8 mouse cellular contexts compared by ENCODE assay signal in genomic region chr6:25808806-25809495, GRCm38 (mm10). TPM values are rescaled to one million over a fixed set of nuclear protein-coding genes. Genes with fewer than 3 reads are reported as not detected.
DNase-seq lines count a peak whose midpoint lies in the region; ATAC-seq lines count a peak whose summit lies in the region.

Gene Pot1a, minus strand, starts transcription at chr6:25809246.

- peak within 1 kb of the TSS; percentile 76 for H3K4me2 ChIP-seq in hindbrain, embryonic 16.5 days (ENCODE audit: low read length)

- no peaks in the 10 kb centered on the region for H3K36me3 ChIP-seq in hindbrain, embryonic 16.5 days (ENCODE audit: control insufficient read depth, insufficient read depth, low read length)
- H3K36me3 ChIP-seq in macrophage (ENCODE audit: inconsistent target) = no peaks in the 10 kb centered on the region

- H3K4me3 ChIP-seq in hindbrain, embryonic 16.5 days (ENCODE audit: low read length) = peak within 1 kb of the TSS; percentile 72
- H3K4me3 ChIP-seq in macrophage (ENCODE audit: inconsistent target) = peak within 1 kb of the TSS; percentile 87

- peak within 1 kb of the TSS; percentile 72 for H3K9ac ChIP-seq in hindbrain, embryonic 16.5 days (ENCODE audit: low read depth, low read length)

- no peaks in the 10 kb centered on the region for H3K27me3 ChIP-seq in hindbrain, embryonic 16.5 days (replicated peaks; ENCODE audit: control insufficient read depth, insufficient read depth, low read length)

- peak within 1 kb of the TSS; percentile 89 for H3K27ac ChIP-seq in hindbrain, embryonic 16.5 days (ENCODE audit: low read depth, low read length)
- peak within 1 kb of the TSS; percentile 66 for H3K27ac ChIP-seq in macrophage

- H3K9me3 ChIP-seq in hindbrain, embryonic 16.5 days (ENCODE audit: control insufficient read depth, low read length) = no peaks in the 10 kb centered on the region

- peak; percentile 93 for DNase-seq in WW6 (ENCODE audit: low read depth, low spot score)
- DNase-seq in cerebellum, postnatal 4 days (ENCODE audit: low spot score in 2 of 2) = peak; percentile 87 to 95
- peak; percentile 96 for DNase-seq in gastrocnemius, adult 18-20 months (ENCODE audit: low spot score)
- DNase-seq in left cerebral cortex, adult 18-20 months (ENCODE audit: low spot score in 2 of 2) = peak; percentile 97 to 98
- DNase-seq in right cerebral cortex, adult 18-20 months = peak; percentile 96
- DNase-seq in urinary bladder, postnatal 10 days (ENCODE audit: low spot score) = peak; percentile 80

- under 1% methylated on average over 34 of the region's 34 CpGs for WGBS in hindbrain, embryonic 16.5 days
- 2% methylated on average over 33 of the region's 34 CpGs for WGBS in macrophage (ENCODE audit: missing documents)

- peak; percentile 100 for ATAC-seq in hindbrain, embryonic 16.5 days

- H3K4me1 ChIP-seq in hindbrain, embryonic 16.5 days (ENCODE audit: control insufficient read depth, insufficient read depth, low read depth, low read length) = peaks cover 5% of the 10 kb centered on the region; the same call in 1 of the 2 replicates

- H3K79me2 ChIP-seq in macrophage (ENCODE audit: inconsistent target) = peaks cover 32% of the 10 kb centered on the region

RNA-seq across cellular contexts. Expression of gene Pot1a, which starts in this region (rescaled TPM):
- 1 to 10 TPM; 7.3 to 7.7 TPM for total RNA-seq in gastrocnemius, adult 18-20 months (2021)
- 27.5 and 28.9 TPM in 2 replicates for polyA plus RNA-seq in hindbrain, embryonic 16.5 days (2015; fragmentation: Nextera tagmentation; extraction: Ambion mirVana)
- total RNA-seq in left cerebral cortex, adult 18-20 months (2021) = 10 to 100 TPM; 16.6 to 20.0 TPM
- total RNA-seq in macrophage (2018; cell fraction: chromatin; rRNA removed) = 100 to 1,000 TPM in 1 of 26 experiments, 10 to 100 TPM in 21, 1 to 10 TPM in 4; 3.6 to 125 (median 31.7) TPM
- total RNA-seq in macrophage (2018; cell fraction: cytosol; rRNA removed) = 10 to 100 TPM in 5 of 26 experiments, 1 to 10 TPM in 21; 2.6 to 12.4 (median 8.4) TPM
- total RNA-seq in macrophage (2018; cell fraction: nucleus; rRNA removed) = 10 to 100 TPM in 16 of 26 experiments, 1 to 10 TPM in 10; 3.5 to 58.9 (median 19.9) TPM
- polyA plus RNA-seq in macrophage (2018) = 7.0 to 10.1 TPM (median 10.0 TPM) in 3 replicates

Comparison
In these comparisons a context has a peak if more than half of its experiments do, and no peak if none do; other contexts are left out.
1. Peak in every context shown above with its lines: DNase-seq, ATAC-seq, H3K4me3 ChIP-seq and H3K27ac ChIP-seq.